ENCODE assay signal across 8 mouse cellular contexts in the genomic region with DNA sequence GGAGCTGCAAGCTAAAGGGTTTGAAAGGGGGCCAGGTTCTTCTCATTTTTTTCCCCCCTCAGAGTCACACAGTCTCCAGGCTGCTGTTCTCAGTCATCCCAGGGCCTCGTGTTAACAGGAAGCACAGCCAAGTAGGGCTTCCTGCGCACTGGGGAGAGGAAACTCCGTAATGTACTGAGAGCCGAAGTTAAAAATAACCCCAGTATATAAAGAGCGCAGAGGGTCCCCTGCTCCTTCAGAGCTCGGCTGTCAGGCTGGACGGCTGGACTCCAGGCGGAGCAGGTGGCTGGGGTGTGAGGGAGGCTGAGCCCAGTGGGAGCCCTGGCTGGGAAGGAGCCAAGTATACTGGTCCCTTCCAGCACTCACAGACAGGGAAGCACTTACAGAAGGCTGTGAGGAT. TPM values are rescaled to one million over a fixed set of nuclear protein-coding genes. Genes with fewer than 3 reads are reported as not detected.
DNase-seq lines count a peak whose midpoint lies in the region; ATAC-seq lines count a peak whose summit lies in the region.

No protein-coding gene starts in this region.

- peak overlapping the region; percentile 18 for H3K4me2 ChIP-seq in embryonic facial prominence, embryonic 13.5 days
- H3K4me2 ChIP-seq in heart, embryonic 12.5 days: peak overlapping the region; percentile 23; the same call in 1 of the 2 replicates
- no peak overlapping the region for H3K4me2 ChIP-seq in liver, embryonic 13.5 days
- peak overlapping the region; percentile 13; the same call in 1 of the 2 replicates for H3K4me2 ChIP-seq in neural tube, embryonic 15.5 days

- no peaks in the 10 kb centered on the region for H3K36me3 ChIP-seq in embryonic facial prominence, embryonic 13.5 days
- no peaks in the 10 kb centered on the region for H3K36me3 ChIP-seq in heart, embryonic 12.5 days
- no peaks in the 10 kb centered on the region for H3K36me3 ChIP-seq in liver, embryonic 13.5 days
- no peaks in the 10 kb centered on the region for H3K36me3 ChIP-seq in neural tube, embryonic 15.5 days

- DNase-seq in B cell, adult 2 months: peak; percentile 76 to 77
- peak; percentile 56 to 78 for DNase-seq in adrenal gland, adult 18-20 months (ENCODE audit: low spot score in 2 of 2)
- peak; percentile 84 to 90 for DNase-seq in kidney, postnatal 36 days
- peak; percentile 15 for DNase-seq in liver, embryonic 13.5 days
- peak; percentile 70 for DNase-seq in urinary bladder, postnatal 14 days (ENCODE audit: low spot score)

- ATAC-seq in embryonic facial prominence, embryonic 13.5 days (ENCODE audit: insufficient number of reproducible peaks, insufficient read depth, low FRiP score, low TSS enrichment, low read depth): peak; percentile 72
- ATAC-seq in heart, embryonic 12.5 days (ENCODE audit: insufficient number of reproducible peaks, low FRiP score): peak; percentile 93
- peak; percentile 67 for ATAC-seq in liver, embryonic 13.5 days (ENCODE audit: low read depth)
- peak; percentile 53; the same call in 1 of the 2 replicates for ATAC-seq in neural tube, embryonic 15.5 days (ENCODE audit: low FRiP score)

- no peaks in the 10 kb centered on the region for H3K9me3 ChIP-seq in embryonic facial prominence, embryonic 13.5 days
- H3K9me3 ChIP-seq in heart, embryonic 12.5 days (replicated peaks): no peaks in the 10 kb centered on the region
- H3K9me3 ChIP-seq in liver, embryonic 13.5 days (replicated peaks): no peaks in the 10 kb centered on the region
- H3K9me3 ChIP-seq in neural tube, embryonic 15.5 days (replicated peaks): no peaks in the 10 kb centered on the region

- 42% methylated on average over 8 of the region's 8 CpGs for WGBS in embryonic facial prominence, embryonic 13.5 days
- 7% methylated on average over 8 of the region's 8 CpGs for WGBS in heart, embryonic 12.5 days
- 12% methylated on average over 8 of the region's 8 CpGs for WGBS in liver, embryonic 13.5 days (ENCODE audit: insufficient replicate concordance)
- 50% methylated on average over 8 of the region's 8 CpGs for WGBS in neural tube, embryonic 15.5 days

- H3K27ac ChIP-seq in embryonic facial prominence, embryonic 13.5 days: peak overlapping the region; percentile 76
- peak overlapping the region; percentile 96 for H3K27ac ChIP-seq in heart, embryonic 12.5 days (ENCODE audit: poor library complexity, severe bottlenecking)
- H3K27ac ChIP-seq in liver, embryonic 13.5 days: peak overlapping the region; percentile 58
- peak overlapping the region; percentile 52 for H3K27ac ChIP-seq in neural tube, embryonic 15.5 days (replicated peaks)

- no peaks in the 10 kb centered on the region for H3K27me3 ChIP-seq in embryonic facial prominence, embryonic 13.5 days
- H3K27me3 ChIP-seq in heart, embryonic 12.5 days (replicated peaks): no peaks in the 10 kb centered on the region; the same call in 1 of the 2 replicates
- no peaks in the 10 kb centered on the region for H3K27me3 ChIP-seq in liver, embryonic 13.5 days
- H3K27me3 ChIP-seq in neural tube, embryonic 15.5 days (replicated peaks): no peaks in the 10 kb centered on the region

- H3K4me3 ChIP-seq in embryonic facial prominence, embryonic 13.5 days: no peak overlapping the region
- no peak overlapping the region for H3K4me3 ChIP-seq in heart, embryonic 12.5 days
- H3K4me3 ChIP-seq in liver, embryonic 13.5 days (replicated peaks): no peak overlapping the region
- no peak overlapping the region for H3K4me3 ChIP-seq in neural tube, embryonic 15.5 days (replicated peaks)

- peaks cover 17% of the 10 kb centered on the region for H3K4me1 ChIP-seq in embryonic facial prominence, embryonic 13.5 days
- H3K4me1 ChIP-seq in heart, embryonic 12.5 days (replicated peaks): peaks cover 22% of the 10 kb centered on the region
- H3K4me1 ChIP-seq in liver, embryonic 13.5 days (replicated peaks): peaks cover 14% of the 10 kb centered on the region; the same call in 1 of the 2 replicates
- H3K4me1 ChIP-seq in neural tube, embryonic 15.5 days: peaks cover 7% of the 10 kb centered on the region; the same call in 1 of the 2 replicates

- H3K9ac ChIP-seq in embryonic facial prominence, embryonic 13.5 days: 0 out of 2 replicates have a peak overlapping the region, but pooled peaks have one; percentile 32
- H3K9ac ChIP-seq in heart, embryonic 12.5 days: 0 out of 2 replicates have a peak overlapping the region, but pooled peaks have one; percentile 38
- H3K9ac ChIP-seq in liver, embryonic 13.5 days: no peak overlapping the region
- H3K9ac ChIP-seq in neural tube, embryonic 15.5 days (replicated peaks): no peak overlapping the region

RNA-seq across cellular contexts. Expression of gene Gm10282, which starts 9.4 kb away (rescaled TPM):
- total RNA-seq in adrenal gland, adult 18-20 months (2021): 10 to 100 TPM in 1 of 2 experiments, 1 to 10 TPM in 1; 4.1 to 11.3 TPM
- 26.9 and 55.7 TPM in 2 replicates for polyA plus RNA-seq in embryonic facial prominence, embryonic 13.5 days (2015; fragmentation: Nextera tagmentation; extraction: Ambion mirVana)
- 17.1 and 19.9 TPM in 2 replicates for polyA plus RNA-seq in heart, embryonic 12.5 days (2016; fragmentation: Nextera tagmentation; extraction: Ambion mirVana)
- polyA plus RNA-seq in liver, embryonic 13.5 days (2015; fragmentation: Nextera tagmentation; extraction: Ambion mirVana): 8.9 and 11.2 TPM in 2 replicates
- polyA plus RNA-seq in neural tube, embryonic 15.5 days (2015; fragmentation: Nextera tagmentation; extraction: Ambion mirVana): 10.9 and 13.0 TPM in 2 replicates

RNA-seq across cellular contexts. Expression of gene Klf2, which starts 23.2 kb away (rescaled TPM):
- 10 to 100 TPM; 44.4 to 68.3 TPM for total RNA-seq in adrenal gland, adult 18-20 months (2021)
- 5.6 and 5.8 TPM in 2 replicates for polyA plus RNA-seq in embryonic facial prominence, embryonic 13.5 days (2015; fragmentation: Nextera tagmentation; extraction: Ambion mirVana)
- 28.1 and 31.6 TPM in 2 replicates for polyA plus RNA-seq in heart, embryonic 12.5 days (2016; fragmentation: Nextera tagmentation; extraction: Ambion mirVana)
- 2.1 and 2.9 TPM in 2 replicates for polyA plus RNA-seq in liver, embryonic 13.5 days (2015; fragmentation: Nextera tagmentation; extraction: Ambion mirVana)
- 6.7 and 7.9 TPM in 2 replicates for polyA plus RNA-seq in neural tube, embryonic 15.5 days (2015; fragmentation: Nextera tagmentation; extraction: Ambion mirVana)

RNA-seq across cellular contexts. Expression of gene Ap1m1, which starts 55.9 kb away (rescaled TPM):
- total RNA-seq in adrenal gland, adult 18-20 months (2021): 10 to 100 TPM; 52.6 to 55.4 TPM
- 125 and 126 TPM in 2 replicates for polyA plus RNA-seq in embryonic facial prominence, embryonic 13.5 days (2015; fragmentation: Nextera tagmentation; extraction: Ambion mirVana)
- polyA plus RNA-seq in heart, embryonic 12.5 days (2016; fragmentation: Nextera tagmentation; extraction: Ambion mirVana): 112 and 113 TPM in 2 replicates
- 64.1 and 67.7 TPM in 2 replicates for polyA plus RNA-seq in liver, embryonic 13.5 days (2015; fragmentation: Nextera tagmentation; extraction: Ambion mirVana)
- 235 and 249 TPM in 2 replicates for polyA plus RNA-seq in neural tube, embryonic 15.5 days (2015; fragmentation: Nextera tagmentation; extraction: Ambion mirVana)

Comparison
In these comparisons a context has a peak if more than half of its experiments do, and no peak if none do; other contexts are left out.
1. DNase-seq: peak in every context shown above with its lines; median percentile 87 in kidney, postnatal 36 days; 76 in B cell, adult 2 months; 70 in urinary bladder, postnatal 14 days; 67 in adrenal gland, adult 18-20 months; 15 in liver, embryonic 13.5 days.
2. H3K9ac ChIP-seq: peak in embryonic facial prominence, embryonic 13.5 days (single experiment) and heart, embryonic 12.5 days (single experiment); none in liver, embryonic 13.5 days (single experiment) and neural tube, embryonic 15.5 days (single experiment).
3. Peak in every context shown above with its lines, with median percentiles within 50 percentile points of each other: ATAC-seq and H3K27ac ChIP-seq.